ENCODE assay signal across 7 mouse cellular contexts in the genomic region with DNA sequence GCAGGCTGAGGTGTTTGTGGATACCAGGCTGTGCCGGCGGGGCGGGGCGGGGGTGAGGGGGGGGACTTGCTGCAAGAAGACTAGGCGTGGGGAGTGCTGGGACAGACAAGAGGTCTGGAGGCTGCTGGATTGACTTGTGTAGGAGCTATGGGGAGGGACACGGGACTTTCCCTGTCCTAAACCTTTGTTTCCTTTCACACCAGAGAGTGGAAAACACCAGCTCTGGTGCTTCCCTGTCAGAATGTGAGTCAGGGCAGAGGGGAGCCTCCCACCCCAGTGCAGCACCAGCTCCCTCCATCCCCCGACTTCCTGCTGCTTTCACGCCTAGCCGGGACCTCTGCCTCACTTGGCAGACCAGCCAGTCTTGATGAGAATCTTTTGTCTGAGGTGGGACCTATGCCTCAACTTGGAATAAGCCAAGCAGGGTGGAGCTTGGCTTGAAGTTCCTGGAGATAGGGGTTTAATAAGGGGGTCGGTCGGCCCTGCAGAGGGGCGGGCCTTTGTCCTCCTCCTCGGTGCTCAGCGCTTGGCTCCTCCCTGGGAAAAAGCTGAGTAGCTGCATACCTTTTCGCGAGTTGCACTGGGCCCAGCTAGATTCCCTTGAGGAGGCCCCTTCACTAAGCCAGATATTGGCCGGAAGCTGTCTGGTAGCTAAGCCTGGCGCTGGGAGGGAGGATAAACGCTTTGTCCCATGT. TPM values are rescaled to one million over a fixed set of nuclear protein-coding genes. Genes with fewer than 3 reads are reported as not detected.
DNase-seq lines count a peak whose midpoint lies in the region; ATAC-seq and TF ChIP-seq lines count a peak whose summit lies in the region.

No protein-coding gene starts in this region.

- peak overlapping the region; percentile 45 for H3K4me2 ChIP-seq in hindbrain, embryonic 12.5 days (replicated peaks)
- H3K4me2 ChIP-seq in stomach, postnatal 0 days (replicated peaks; ENCODE audit: low read depth): peak overlapping the region; percentile 58

- H3K9me3 ChIP-seq in ES-Bruce4 (replicated peaks; ENCODE audit: control insufficient read depth, insufficient read depth, low read length, poor library complexity, severe bottlenecking): no peaks in the 10 kb centered on the region
- no peaks in the 10 kb centered on the region for H3K9me3 ChIP-seq in forebrain, embryonic 10.5 days
- no peaks in the 10 kb centered on the region for H3K9me3 ChIP-seq in hindbrain, embryonic 12.5 days (replicated peaks)
- H3K9me3 ChIP-seq in megakaryocyte, embryonic 14.5 days: no peaks in the 10 kb centered on the region
- H3K9me3 ChIP-seq in stomach, postnatal 0 days (ENCODE audit: control insufficient read depth, low read length): no peaks in the 10 kb centered on the region

- peak; percentile 55 for ATAC-seq in hindbrain, embryonic 12.5 days (ENCODE audit: low FRiP score)
- peak; percentile 82 for ATAC-seq in stomach, postnatal 0 days (ENCODE audit: low FRiP score, low TSS enrichment)

- no peak for TF ChIP-seq CTCF in ES-Bruce4 (IDR thresholded peaks at IDR 0.05; ENCODE audit: low read depth, low read length)
- no peak for TF ChIP-seq CTCF in stomach, postnatal 0 days (IDR thresholded peaks at IDR 0.05; ENCODE audit: low read depth)

- H3K4me3 ChIP-seq in ES-Bruce4 (ENCODE audit: low read depth, low read length): peak overlapping the region; percentile 27
- H3K4me3 ChIP-seq in forebrain, embryonic 10.5 days: peak overlapping the region; percentile 33
- H3K4me3 ChIP-seq in hindbrain, embryonic 12.5 days: peak overlapping the region; percentile 10; the same call in 1 of the 2 replicates
- H3K4me3 ChIP-seq in megakaryocyte, embryonic 14.5 days (replicated peaks): peak overlapping the region; percentile 91
- H3K4me3 ChIP-seq in stomach, postnatal 0 days (ENCODE audit: low read depth, low read length): peak overlapping the region; percentile 30

- H3K27ac ChIP-seq in ES-Bruce4 (ENCODE audit: insufficient read depth, low read length): peak overlapping the region; percentile 31
- H3K27ac ChIP-seq in forebrain, embryonic 10.5 days: peak overlapping the region; percentile 60
- H3K27ac ChIP-seq in hindbrain, embryonic 12.5 days: peak overlapping the region; percentile 76
- H3K27ac ChIP-seq in stomach, postnatal 0 days (replicated peaks): peak overlapping the region; percentile 95

- TF ChIP-seq EP300 in ES-Bruce4 (IDR thresholded peaks at IDR 0.05; ENCODE audit: insufficient read depth, low read depth, low read length): no peak
- TF ChIP-seq EP300 in stomach, postnatal 0 days (optimal IDR thresholded peaks at IDR 0.05): no peak

- TF ChIP-seq POLR2A in ES-Bruce4 (IDR thresholded peaks at IDR 0.05; ENCODE audit: insufficient read depth, low read length): no peak

- no peak overlapping the region for H3K9ac ChIP-seq in ES-Bruce4 (ENCODE audit: low read depth, poor library complexity, severe bottlenecking)
- peak overlapping the region; percentile 48 for H3K9ac ChIP-seq in hindbrain, embryonic 12.5 days
- H3K9ac ChIP-seq in stomach, postnatal 0 days (ENCODE audit: low read length): peak overlapping the region; percentile 56

- H3K27me3 ChIP-seq in ES-Bruce4 (ENCODE audit: control insufficient read depth, insufficient read depth, low read length, poor library complexity, severe bottlenecking): no peaks in the 10 kb centered on the region
- H3K27me3 ChIP-seq in forebrain, embryonic 10.5 days (ENCODE audit: poor library complexity, severe bottlenecking): peaks cover 4% of the 10 kb centered on the region
- H3K27me3 ChIP-seq in hindbrain, embryonic 12.5 days: no peaks in the 10 kb centered on the region
- no peaks in the 10 kb centered on the region for H3K27me3 ChIP-seq in megakaryocyte, embryonic 14.5 days (replicated peaks)
- no peaks in the 10 kb centered on the region for H3K27me3 ChIP-seq in stomach, postnatal 0 days (ENCODE audit: control insufficient read depth, insufficient read depth, low read length)

- peaks cover 4% of the 10 kb centered on the region for H3K4me1 ChIP-seq in ES-Bruce4 (ENCODE audit: control insufficient read depth, insufficient read depth, low read length)
- peaks cover 44% of the 10 kb centered on the region for H3K4me1 ChIP-seq in forebrain, embryonic 10.5 days
- H3K4me1 ChIP-seq in hindbrain, embryonic 12.5 days: peaks cover 29% of the 10 kb centered on the region
- peaks cover 79% of the 10 kb centered on the region for H3K4me1 ChIP-seq in megakaryocyte, embryonic 14.5 days
- H3K4me1 ChIP-seq in stomach, postnatal 0 days (replicated peaks; ENCODE audit: control insufficient read depth, insufficient read depth): peaks cover 15% of the 10 kb centered on the region

- WGBS in forebrain, embryonic 10.5 days: 3% methylated on average over 19 of the region's 19 CpGs
- 3% methylated on average over 19 of the region's 19 CpGs for WGBS in hindbrain, embryonic 12.5 days
- WGBS in stomach, postnatal 0 days: 3% methylated on average over 19 of the region's 19 CpGs

- peaks cover under 1% of the 10 kb centered on the region; the same call in 1 of the 2 replicates for H3K36me3 ChIP-seq in ES-Bruce4 (ENCODE audit: control insufficient read depth, insufficient read depth, low read length, poor library complexity, severe bottlenecking)
- peaks cover 21% of the 10 kb centered on the region for H3K36me3 ChIP-seq in forebrain, embryonic 10.5 days (replicated peaks)
- H3K36me3 ChIP-seq in hindbrain, embryonic 12.5 days: no peaks in the 10 kb centered on the region
- H3K36me3 ChIP-seq in megakaryocyte, embryonic 14.5 days (replicated peaks; ENCODE audit: low read length): peaks cover 26% of the 10 kb centered on the region
- no peaks in the 10 kb centered on the region for H3K36me3 ChIP-seq in stomach, postnatal 0 days (ENCODE audit: control insufficient read depth, insufficient read depth, low read length)

- DNase-seq in 416B (ENCODE audit: low read depth): peak; percentile 51
- peak; percentile 51 for DNase-seq in forebrain, embryonic 10.5 days (ENCODE audit: extremely low spot score, low spot score)
- DNase-seq in stomach, postnatal 0 days (ENCODE audit: low spot score): peak; percentile 80
- DNase-seq in right cerebral cortex, postnatal 4 days: no peak

RNA-seq across cellular contexts. Expression of a gene that starts 7.7 kb away (rescaled TPM):
- polyA plus RNA-seq in ES-Bruce4 (2011; ENCODE audit: insufficient read depth, insufficient read length, low read depth, missing spikeins): 49.5 and 52.6 TPM in 2 replicates
- 61.0 and 64.4 TPM in 2 replicates for polyA plus RNA-seq in forebrain, embryonic 10.5 days (2016; fragmentation: Nextera tagmentation; extraction: Ambion mirVana)
- 128 and 132 TPM in 2 replicates for polyA plus RNA-seq in hindbrain, embryonic 12.5 days (2016; fragmentation: Nextera tagmentation; extraction: Ambion mirVana)
- polyA plus RNA-seq in megakaryocyte, embryonic 14.5 days (2012; ENCODE audit: insufficient read depth, low replicate concordance): 103 and 107 TPM in 2 replicates
- 51.7 and 55.0 TPM in 2 replicates for polyA plus RNA-seq in stomach, postnatal 0 days (2015; fragmentation: Nextera tagmentation; extraction: Ambion mirVana)

RNA-seq across cellular contexts. Expression of a gene that starts 27.0 kb away (rescaled TPM):
- polyA plus RNA-seq in ES-Bruce4 (2011; ENCODE audit: insufficient read depth, insufficient read length, low read depth, missing spikeins): 0.39 TPM in 1 of 2 replicates, not detected in the other
- not detected in 2 replicates for polyA plus RNA-seq in forebrain, embryonic 10.5 days (2016; fragmentation: Nextera tagmentation; extraction: Ambion mirVana)
- polyA plus RNA-seq in hindbrain, embryonic 12.5 days (2016; fragmentation: Nextera tagmentation; extraction: Ambion mirVana): 2.4 and 2.9 TPM in 2 replicates
- not detected in 2 replicates for polyA plus RNA-seq in megakaryocyte, embryonic 14.5 days (2012; ENCODE audit: insufficient read depth, low replicate concordance)
- polyA plus RNA-seq in stomach, postnatal 0 days (2015; fragmentation: Nextera tagmentation; extraction: Ambion mirVana): 0.52 and 0.87 TPM in 2 replicates

RNA-seq across cellular contexts. Expression of a gene that starts 33.5 kb away (rescaled TPM):
- polyA plus RNA-seq in ES-Bruce4 (2011; ENCODE audit: insufficient read depth, insufficient read length, low read depth, missing spikeins): 18.8 and 19.3 TPM in 2 replicates
- 5.6 and 5.9 TPM in 2 replicates for polyA plus RNA-seq in forebrain, embryonic 10.5 days (2016; fragmentation: Nextera tagmentation; extraction: Ambion mirVana)
- 0.82 and 2.3 TPM in 2 replicates for polyA plus RNA-seq in hindbrain, embryonic 12.5 days (2016; fragmentation: Nextera tagmentation; extraction: Ambion mirVana)
- polyA plus RNA-seq in megakaryocyte, embryonic 14.5 days (2012; ENCODE audit: insufficient read depth, low replicate concordance): 9.3 and 14.4 TPM in 2 replicates
- 13.8 and 14.4 TPM in 2 replicates for polyA plus RNA-seq in stomach, postnatal 0 days (2015; fragmentation: Nextera tagmentation; extraction: Ambion mirVana)

Comparison
In these comparisons a context has a peak if more than half of its experiments do, and no peak if none do; other contexts are left out.
1. H3K27ac ChIP-seq: peak in every context shown above with its lines; median percentile 95 in stomach, postnatal 0 days; 76 in hindbrain, embryonic 12.5 days; 60 in forebrain, embryonic 10.5 days; 31 in ES-Bruce4.
2. H3K4me3 ChIP-seq: peak in every context shown above with its lines; median percentile 91 in megakaryocyte, embryonic 14.5 days; 33 in forebrain, embryonic 10.5 days; 30 in stomach, postnatal 0 days; 27 in ES-Bruce4; 10 in hindbrain, embryonic 12.5 days.